Mouse (Mus musculus) neutrophil, adult 65 days (primary cell): ENCODE data around the gene Gm10487. TPM values are rescaled to one million over a fixed set of nuclear protein-coding genes. Genes with fewer than 3 reads are reported as not detected.

ENCODE experiments used
- total RNA-seq: library from RNA; stranded (reverse); gene quantifications from 2 replicates; pipeline ENCODE4 v1.2.4, GENCODE M21; 2023

Gm10487 gene
- total RNA-seq = not detected in 2 replicates

DNA sequence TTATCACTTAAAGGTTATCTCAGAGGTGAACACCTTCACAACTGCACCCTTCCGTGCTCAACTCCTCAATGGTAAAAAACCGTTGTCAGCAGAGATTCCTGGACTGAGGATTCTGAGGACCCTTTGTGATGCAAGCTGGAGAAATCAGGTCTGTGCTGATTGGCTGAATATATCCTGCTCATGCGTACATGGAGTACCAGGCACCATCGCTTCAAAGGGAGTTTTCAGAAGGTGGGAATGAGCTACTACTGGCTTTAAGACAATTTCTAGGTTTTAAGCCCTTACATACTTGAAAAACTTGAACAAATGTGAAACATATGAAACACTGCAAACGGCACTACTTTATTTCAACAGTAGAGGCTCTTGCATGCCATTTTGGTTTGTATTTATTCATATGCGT is at the start of gene Gm10487:
Gm10487 (minus strand) TSS at position 101 of the 400 bp plus-strand sequence.

